Mouse (Mus musculus) heart, adult 11 months (tissue): Measurements from ENCODE around the gene Max.
A peak's percentile ranks its signal among the peaks of the same experiment; 100 is the strongest.

Experiments
- DNase-seq: peaks from one replicate; pipeline ENCODE4 v3.0.0; 2022

Max gene

DNA sequence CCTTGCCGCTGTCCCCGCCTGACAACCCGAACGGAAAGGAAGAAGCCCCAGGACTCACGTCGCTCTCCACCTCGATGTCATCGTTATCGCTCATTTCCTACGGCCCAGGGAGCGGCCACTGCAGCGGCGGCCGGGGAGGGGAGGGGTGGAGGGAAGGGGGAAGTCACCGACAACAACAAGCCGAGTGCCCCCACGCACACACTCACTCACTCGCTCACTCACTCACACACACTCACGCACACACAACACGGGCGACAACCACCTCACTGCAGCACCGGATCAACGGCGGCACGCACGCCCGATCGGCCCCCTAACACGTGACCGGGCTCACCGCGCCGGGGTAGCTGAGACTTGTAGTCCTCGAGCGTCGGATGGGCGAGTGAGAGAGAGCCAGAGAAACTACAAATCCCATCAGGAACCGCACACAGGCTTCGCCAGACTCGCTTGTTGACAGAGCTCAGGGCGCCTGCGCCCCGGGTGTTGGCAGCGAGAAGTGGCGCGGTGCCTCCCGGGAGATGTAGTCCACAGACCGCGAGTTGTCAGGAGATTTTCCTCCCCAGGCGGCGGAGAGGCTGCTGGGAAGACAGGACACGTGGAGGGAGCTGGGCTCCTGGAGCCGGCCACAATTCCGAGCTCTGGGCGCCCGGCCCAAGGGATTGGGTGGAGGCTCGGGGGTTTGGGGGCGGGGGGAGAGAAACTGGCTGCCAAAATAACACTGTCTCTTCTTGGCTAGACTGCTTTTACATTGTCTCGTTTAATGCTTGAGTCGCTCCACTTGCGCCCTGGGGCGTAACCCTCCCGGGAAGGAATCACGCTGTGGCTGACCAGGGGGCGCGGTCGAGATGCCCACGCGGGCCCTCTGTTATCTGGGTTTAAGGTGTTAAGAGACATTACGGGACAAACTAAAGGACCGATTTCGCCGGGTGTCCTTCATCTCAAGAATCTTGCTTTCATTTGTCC is at the start of gene Max:
Gene Max (minus strand): TSS at position 270 of the 960 bp plus-strand sequence.
- DNase-seq, result peak; percentile 100

DNA sequence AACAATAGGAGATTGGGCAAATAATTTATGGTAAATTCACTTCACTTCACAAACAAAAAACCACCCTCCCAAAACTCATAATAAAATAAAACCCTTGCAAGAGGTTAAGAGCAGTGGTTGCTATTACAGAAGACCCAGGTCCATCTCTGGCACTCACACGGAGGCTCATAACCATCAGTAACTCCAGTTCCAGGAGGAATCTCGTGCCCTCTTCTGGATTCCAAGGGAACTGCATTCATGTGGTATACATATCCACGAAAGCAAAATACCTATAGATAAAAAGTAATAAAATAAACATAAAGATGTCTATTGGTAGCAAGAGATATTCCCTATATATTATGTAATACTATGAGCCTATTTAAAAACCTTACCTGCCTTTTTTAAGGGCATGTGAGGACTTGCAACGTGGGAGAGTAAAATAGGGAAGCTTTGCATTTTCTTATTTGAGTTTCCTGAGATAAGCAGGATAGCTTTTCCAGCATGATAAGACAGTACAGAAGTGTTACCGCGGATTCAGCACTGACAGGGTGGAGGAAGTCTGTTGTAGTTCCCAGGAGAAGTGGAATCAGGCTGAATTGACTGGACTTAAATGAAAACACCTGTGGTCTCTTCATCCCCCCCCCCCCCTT is 49.2 kb upstream of the Max start:
- DNase-seq, result no peak

DNA sequence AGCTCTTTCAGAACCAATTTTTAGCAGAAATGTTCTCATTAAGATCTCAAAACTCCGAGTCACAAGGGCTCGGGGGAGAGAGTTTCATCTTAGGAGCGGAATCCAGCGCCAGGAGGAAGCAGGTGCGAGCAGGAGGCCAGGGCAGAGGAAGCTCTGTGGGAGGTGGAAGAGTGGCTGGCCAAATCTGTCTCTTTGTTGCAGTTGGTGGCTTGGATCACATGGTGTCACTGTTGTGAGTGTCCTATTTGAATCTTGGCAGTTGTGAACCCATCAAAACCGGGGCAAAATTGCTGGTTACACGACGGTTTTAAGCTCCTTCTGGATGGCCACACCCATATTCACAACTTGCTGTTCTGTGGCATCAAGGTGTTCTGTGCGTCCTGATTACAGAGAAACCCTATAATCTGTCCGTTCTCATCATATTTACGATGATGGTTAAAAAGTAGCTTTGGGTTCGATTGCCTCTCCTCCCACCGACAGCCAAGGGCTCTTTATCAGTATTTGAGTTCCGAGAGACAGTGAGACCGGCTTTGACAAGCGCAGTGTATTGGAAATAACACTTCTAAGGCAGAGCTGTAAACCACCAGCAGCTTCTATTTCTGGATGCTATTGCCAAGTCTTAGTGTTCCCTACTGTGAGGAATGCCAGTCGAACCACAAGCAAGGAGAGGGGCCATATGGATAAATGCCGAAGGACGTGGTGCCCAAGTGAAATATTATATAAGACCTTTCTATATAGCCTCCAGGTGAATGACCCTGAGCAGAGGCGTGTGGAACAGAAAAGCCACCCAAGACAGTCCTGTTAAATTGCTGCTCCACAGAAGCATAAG is 47.4 kb upstream of the Max start:
- DNase-seq, result peak; percentile 90

DNA sequence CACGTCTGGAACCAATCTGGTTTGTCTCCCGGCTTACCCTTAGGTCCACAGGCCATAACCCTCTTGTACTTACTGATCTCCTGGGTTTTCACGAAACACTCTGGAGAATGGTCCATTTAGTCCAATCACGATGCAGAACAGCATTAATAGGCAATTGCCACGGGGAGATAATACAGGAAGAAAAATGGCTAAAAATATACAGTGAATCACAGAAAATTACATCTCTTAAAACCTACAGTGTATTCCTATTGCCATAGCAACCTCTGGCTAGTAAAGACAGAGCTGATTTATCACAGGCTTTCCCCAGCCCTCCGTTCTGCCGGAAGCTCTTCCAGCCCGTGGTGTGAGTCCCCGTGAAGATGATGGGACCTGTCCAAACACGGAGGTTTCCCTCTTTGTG is 42.9 kb upstream of the Max start:
- DNase-seq, result no peak

DNA sequence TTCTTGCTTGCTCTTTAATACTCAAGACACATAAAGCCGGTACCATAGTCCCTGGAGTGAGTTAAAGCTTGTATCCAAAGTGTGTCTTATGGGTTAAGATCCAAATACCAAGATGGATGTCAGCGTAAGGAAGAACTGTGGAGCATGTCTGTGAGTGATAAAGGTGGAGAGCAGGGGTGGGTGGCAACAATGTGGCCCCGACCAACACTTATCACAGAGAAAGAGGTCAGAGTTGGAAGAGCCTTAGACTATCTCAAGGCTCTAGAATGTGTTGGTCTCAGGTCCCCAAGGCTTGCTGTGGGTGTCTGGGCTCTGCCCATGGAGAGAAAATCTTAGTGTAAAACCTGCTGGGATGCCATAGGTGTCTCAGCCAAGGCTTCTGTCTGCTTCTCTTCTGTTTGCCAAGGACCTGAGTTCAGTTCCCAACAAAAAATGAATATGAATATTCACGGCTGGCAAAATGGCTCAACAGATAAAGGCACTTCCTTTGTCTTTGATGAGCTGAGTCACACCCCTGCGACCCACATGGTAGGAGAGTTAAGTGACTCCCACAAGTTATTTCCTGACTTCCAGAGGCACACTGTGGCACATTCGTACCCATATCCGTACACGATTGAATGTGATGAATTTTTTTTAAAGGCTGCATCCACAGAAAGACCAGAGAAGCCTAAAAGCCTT is 40.7 kb upstream of the Max start:
- no peak for DNase-seq

DNA sequence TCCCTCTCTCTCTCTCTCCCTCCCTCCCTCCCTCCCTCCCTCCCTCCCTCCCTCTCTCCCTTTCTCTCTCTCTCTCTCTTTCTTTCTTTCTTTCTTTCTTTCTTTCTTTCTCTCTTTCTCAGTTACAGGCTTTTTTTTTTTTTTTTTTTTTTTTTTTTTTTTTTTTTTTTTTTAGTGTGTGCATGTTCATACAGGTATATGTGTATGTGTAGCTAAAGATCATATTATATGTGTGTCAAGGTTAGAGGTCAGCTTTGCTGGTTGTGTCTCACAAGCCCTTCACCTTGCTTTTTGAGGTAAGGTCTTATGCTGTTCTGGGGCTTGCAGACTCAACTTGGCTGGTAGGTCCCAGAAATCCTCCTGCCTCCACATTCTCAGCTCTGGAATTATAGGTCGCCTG is 39.3 kb upstream of the Max start:
- no peak for DNase-seq

DNA sequence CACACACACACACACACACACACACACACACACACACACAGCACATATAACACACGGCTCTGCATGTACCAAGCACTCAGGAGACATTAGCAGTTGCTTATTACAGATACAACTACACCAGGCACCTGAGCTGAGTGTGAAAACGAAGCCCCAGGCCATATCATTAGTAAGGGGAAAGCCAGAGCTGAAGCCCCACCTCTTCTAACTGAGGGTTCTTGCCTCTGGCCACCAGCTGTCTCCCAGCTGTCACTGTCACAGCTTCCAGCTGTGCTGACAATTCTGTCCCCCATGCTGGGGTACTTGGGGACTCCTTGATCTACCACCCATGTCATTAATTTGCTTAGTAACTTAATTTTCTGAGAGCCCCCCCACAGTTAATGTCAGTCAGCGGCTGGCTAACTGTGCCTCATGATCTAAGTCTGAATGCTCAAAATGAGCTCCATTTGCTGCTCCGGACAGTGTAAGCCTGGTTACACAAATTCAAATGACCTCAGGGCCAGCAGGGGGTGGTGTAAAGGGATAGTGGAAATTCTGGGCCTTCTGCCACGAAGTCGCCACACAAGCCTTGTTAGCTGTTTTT is 38.8 kb upstream of the Max start:
- peak; percentile 93 for DNase-seq

DNA sequence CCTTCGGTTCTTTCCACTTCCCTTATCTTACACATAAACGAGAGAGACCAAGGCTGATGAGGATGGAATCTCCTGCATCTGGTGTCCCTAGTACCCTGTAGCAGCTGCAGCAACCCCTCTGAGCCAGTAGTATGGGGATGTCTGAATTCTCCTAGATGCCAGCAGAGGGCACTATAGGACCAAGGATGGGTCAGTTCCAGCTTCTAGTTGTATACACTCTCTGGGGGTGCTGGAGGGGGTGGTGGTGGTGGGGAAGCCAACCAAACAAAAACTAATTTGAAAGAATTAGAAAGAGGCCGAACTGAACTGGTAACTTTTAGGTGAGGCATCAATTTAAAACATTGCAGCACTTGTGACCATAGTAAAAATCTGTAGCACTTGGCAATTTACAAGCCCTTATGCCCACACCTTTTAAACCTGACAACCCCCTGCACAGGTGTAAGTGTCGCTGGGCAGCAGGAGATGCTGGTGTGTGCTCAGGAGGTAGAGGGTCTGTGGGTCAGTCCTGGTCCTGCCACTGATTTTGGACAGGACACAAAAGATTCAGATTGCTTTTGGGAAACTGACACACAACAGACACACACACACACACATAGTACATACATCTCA is 38.2 kb upstream of the Max start:
- DNase-seq, result peak; percentile 95

DNA sequence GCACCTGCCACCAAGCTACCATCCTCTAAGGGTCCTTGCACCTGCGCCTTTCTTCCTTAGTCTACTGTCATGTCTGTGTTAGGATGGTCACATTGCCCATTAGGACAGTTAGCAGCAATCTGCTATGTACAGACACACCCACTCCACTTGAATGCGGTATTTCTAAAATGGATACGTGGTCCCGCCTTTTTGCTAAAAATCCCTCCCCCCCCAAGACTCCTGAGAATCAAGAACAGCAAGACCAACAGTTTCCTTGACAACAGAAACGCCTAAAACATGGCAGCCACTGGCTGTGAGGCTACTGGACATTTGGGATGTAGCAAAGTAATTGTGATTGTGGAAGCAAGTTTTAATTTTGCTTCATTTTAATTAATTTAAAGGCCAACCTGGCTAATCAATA is 32.8 kb upstream of the Max start:
- DNase-seq, result no peak

DNA sequence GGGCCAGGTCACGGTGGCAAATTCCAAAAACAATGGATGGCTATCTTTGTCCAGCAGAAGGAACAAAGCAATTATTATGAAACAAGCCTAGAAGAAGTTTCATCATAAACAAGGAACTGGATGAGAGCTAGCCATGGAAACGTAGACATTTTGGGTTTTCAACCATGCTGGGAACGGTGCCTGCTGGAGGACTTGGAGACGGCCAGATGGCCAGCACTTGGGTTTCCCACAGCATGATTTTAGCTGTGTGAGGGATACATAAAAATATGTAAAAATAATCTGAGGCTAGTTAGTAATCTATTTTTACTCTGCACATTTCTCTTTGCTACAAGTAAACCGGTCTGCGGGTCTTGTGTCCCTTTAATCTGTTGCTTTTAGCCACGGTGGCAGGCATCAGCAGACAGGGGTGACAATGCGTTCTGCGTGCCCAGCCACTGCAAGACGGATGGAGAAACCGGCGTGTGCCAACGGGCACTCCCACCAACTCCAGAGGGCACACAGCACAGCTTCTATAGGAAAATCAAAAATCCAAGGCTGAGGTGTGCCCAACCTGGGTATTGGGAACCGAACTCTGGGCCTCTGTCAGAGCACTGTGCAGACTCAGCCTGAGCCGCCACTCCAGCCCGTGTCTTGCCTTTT is 31.0 kb upstream of the Max start:
- no peak for DNase-seq

DNA sequence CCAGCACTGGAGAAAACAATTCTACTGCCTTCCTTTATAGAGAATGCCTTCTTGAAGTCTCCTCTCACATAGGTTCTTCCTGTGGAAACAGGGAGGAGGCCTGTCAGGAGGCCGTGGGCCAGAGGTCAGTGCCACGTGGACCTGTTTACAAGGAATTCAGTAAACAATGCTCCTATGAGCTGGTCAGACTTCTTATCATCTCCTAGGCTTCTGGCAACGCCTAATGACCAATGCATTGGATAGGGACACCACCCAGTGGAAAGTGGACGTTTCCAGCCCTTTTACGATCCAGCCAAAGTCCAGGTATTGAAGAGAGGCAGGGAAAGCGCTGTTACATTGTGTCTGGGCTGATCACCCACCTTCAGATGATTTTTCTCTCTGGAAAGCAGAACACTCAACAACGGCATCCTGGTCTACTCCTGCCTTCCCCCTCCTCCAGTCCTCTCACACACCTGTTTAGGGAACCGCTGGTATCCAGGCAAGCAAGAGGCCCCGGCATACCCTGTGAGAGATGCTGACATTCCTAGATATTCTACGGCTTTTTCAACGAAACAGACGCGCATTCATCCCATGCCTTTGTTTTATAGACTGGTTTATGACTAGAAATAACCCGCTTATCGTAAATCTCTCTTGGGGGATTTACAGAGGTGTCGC is 20.9 kb upstream of the Max start:
- no peak for DNase-seq

DNA sequence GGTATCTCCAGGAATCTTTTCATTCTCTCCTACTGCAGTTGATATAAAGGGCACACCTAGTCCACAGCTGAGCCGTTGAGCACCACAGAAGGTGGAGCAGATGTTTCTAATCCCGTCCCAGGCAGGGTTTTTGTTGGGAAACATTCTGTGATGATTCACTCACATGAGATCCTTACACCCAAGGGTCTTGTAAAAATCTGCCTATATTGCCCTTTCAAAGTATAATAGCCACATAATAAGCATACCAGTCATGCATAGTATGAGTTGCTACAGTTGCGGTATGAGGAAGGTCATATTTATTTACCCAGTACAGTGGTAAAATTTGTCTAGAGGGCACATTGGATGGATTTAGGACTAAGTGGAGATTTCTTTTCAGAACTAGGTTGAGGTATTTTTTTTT is 17.5 kb upstream of the Max start:
- DNase-seq, result no peak

DNA sequence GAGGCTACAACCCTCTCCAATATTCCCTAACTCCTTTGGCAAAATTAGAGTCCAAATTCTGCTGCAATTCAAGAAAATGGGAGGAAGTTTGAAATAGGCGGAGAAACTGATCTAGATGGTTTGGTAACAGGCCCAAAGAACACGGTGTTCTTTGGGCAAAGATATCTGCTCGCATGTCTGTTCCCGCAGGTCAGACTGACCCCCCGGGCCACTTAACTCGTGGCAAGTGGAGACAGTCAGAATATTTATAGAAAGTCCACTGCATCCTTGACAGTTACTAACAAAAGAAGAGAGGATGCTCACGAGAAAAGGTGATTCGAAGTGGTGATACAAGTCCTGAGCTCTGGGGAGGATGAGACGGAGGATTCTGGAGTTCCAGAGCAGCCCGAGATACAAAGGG is 10.7 kb upstream of the Max start:
- peak; percentile 93 for DNase-seq

DNA sequence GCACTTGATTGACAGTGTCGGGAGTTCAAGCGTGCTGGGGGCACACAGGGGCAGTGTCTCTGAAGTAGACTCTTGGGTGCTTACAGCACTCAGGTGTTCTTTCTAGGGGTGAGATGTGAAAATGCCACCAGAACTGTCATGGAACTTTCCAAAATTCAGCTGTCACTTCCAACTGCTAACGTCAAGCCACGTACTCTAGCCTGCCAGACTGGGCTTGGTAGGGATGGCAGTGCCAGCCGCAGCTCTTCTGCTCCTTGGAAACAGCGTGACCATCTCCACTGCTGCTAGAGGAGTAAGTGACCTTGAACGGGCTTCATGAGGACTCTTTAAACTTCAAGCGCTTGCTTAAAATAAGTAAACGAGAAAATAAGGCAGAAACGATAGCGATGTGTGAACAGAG is 10.2 kb upstream of the Max start:
- peak; percentile 95 for DNase-seq

DNA sequence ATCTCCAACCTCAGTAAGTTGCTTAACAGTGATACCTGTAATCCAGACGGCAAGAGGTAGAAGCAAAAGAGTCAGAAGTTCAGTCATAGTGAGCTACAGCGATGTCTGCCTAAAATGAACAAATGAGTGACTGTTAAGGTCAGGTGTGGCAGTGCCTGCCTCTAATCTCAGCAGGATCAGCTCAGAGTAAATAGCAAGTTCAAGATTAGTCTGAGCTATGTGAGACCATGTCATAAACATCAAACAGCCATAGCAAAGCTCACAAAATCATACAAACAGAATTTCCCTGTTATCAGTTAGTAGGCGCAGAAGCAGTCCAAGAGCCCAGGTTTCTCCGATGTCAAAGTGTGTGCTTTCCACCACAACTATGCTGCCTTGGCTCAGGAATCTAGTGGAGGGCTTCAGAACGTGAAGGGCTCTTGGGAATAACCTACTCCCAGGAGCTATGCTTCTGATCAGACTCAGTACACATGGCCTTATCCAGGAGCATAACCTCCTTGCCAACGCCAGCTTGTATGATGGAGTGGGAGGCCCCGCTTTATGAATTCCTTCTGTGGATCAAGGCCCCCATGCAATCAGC is 9.7 kb upstream of the Max start:
- no peak for DNase-seq

DNA sequence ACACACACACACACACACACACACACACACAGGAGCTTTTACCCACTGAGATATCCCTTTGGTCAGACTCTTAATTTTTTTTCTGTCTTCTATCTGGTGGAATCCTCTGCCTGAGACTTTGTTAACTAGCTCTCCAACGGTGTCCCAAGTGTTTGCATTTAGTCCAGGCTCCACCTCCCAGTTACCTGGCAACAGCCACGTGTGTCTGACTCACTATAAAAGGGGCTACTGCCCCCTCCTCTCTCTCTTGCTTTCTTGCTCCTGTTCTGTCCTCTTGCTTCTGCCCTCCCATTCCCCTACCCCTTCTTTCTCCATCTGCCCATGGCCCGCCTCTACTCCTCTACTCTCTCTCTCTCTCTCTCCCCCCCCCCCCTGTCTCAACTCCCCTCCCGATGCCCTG is 3.9 kb upstream of the Max start:
- DNase-seq, result no peak

DNA sequence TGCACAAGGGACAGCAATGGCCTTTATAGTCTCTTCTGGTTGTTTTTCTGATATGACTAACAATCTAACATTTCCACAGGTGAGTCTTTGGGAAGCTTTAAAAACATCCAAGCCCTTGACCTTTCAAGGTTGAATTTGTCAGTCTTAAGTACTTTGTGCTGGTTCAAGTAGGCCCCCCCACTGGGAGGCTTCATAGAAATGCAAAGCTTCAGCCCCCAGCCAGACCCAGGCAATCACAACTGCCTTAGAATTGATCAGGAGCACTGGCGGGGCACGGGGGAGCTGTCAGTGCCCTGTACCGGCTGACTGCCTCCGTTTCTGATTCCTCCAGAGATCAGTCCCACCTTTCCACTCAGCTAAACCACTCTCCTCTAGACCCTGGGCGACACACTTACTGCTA is 3.1 kb upstream of the Max start:
- no peak for DNase-seq

DNA sequence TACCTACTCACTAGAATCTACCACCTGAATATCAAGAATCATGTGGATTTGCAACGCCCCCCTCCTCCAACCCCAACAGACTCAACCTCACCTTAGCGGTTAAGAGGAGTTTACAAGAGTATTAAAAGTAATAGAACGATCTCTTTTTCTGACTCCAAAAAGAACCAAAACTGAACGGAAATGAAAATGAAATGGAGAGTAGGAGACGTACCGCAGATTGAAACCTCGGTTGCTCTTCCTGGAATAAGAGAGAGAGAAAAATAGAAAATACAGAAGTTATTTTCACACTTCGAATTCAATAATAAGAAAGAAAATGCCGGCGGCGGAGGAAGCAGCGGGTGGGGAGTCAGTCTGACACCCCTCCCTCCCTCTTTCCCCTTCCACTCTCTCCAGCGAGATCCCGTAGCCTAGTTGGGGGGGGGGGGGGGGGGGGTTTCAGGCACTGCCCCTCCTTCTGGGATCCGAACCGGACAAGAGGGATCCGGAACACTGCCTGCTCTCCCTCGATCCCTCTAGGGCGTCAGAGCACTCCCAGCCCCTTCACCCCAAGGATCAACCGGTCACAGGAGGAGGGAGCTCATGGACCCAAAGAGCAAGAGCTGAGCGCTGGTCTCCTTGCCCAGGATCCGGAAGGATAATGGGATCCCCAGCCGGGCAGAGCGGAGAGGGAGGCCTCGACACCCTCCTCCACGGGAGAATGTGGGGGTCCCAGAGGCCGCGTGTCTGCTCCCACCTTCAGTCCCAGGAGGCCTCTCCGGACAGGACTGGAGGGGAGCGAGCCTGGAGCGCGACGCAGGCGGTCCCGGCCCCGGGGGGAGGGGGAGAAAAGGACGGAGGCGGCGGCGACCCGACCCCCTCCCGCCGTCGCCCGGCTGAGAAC is 709 bp downstream of the Max start:
- DNase-seq, result no peak

DNA sequence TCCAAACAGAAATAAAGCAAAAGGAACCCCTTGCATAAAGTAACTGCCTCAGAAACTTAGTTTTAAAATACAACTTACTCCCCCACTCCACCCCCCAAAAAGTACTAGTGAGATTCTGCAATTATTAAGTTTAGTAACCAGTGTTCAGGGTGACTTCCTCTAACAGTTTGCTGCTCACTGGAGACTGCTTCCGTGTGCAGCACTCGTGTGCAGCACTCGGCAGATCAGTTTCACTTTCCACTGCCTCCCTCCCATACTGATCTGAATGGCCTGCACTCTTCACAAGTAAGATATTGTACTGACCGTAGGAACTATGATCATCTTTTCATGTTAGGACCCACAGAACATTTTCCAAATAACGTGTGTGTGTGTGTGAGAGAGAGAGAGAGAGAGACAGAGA is 4.3 kb downstream of the Max start:
- DNase-seq, result peak; percentile 96
